Mouse (Mus musculus): Measurements from ENCODE around the gene Gcsh.

GRCm38 (mm10) chr8:116942284-116943058, 50.9 kb downstream of the Gcsh start:
- TF ChIP-seq EP300 (IDR thresholded peaks at IDR 0.05; ENCODE audit: low read length) (no peak), ZNF384 (IDR thresholded peaks at IDR 0.05; ENCODE audit: low read depth, low read length) (no peak), CTCF (conservative IDR thresholded peaks at IDR 0.05 in 1 of 2, IDR thresholded peaks at IDR 0.05 in 1 of 2; ENCODE audit: low read depth in 2 of 2, low read length in 2 of 2) (no peak), POLR2A (IDR thresholded peaks at IDR 0.05; ENCODE audit: low read depth, low read length) (no peak), TBP (conservative IDR thresholded peaks at IDR 0.05; ENCODE audit: low read depth, low read length) (no peak), BHLHE40 (IDR thresholded peaks at IDR 0.05; ENCODE audit: low read depth, low read length) (no peak), HCFC1 (IDR thresholded peaks at IDR 0.05; ENCODE audit: low read depth, low read length) (no peak), CHD2 (IDR thresholded peaks at IDR 0.05; ENCODE audit: low read length) (no peak), NRF1 (IDR thresholded peaks at IDR 0.05; ENCODE audit: low read depth, low read length) (no peak), ZMIZ1 (IDR thresholded peaks at IDR 0.05; ENCODE audit: low read depth, low read length) (no peak), ELF1 (IDR thresholded peaks at IDR 0.05; ENCODE audit: low read depth, low read length) (no peak), E2F4 (IDR thresholded peaks at IDR 0.05; ENCODE audit: insufficient replicate concordance, low read depth, low read length) (no peak)
